Mouse (Mus musculus) liver, embryonic 14.5 days (tissue): ENCODE measurements around the gene Pate2. TPM values are rescaled to one million over a fixed set of nuclear protein-coding genes. Genes with fewer than 3 reads are reported as not detected.
A peak's percentile ranks its signal among the peaks of the same experiment; 100 is the strongest.

ENCODE experiments used
- ATAC-seq: fragments of 200-750 bp; cut with Nextera tagmentation; 2 replicates; pipeline ENCODE4 v1.8.0; 2017; ENCODE audit warnings: moderate number of reproducible peaks, mild to moderate bottlenecking, moderate library complexity; ENCODE audit not compliant: insufficient read depth
- DNase-seq, 3 experiments: peaks; one replicate each; pipeline ENCODE4 v3.0.0-alpha.2; 2012 to 2013; ENCODE audit warnings: low read depth in 3 of 3, low spot score in 3 of 3
- H3K27ac ChIP-seq: fragments of 300-500 bp; sonication (generic); 2 replicates; pipeline ENCODE4 v1.5.1; 2014; ENCODE audit warnings: moderate library complexity, mild to moderate bottlenecking, control low read depth, inconsistent platforms
- H3K27me3 ChIP-seq: fragments of 300-500 bp; sonication (generic); 2 replicates; pipeline ENCODE4 v1.6.1; 2014; ENCODE audit warnings: mild to moderate bottlenecking, low read length, moderate library complexity; ENCODE audit not compliant: control insufficient read depth, insufficient read depth
- H3K36me3 ChIP-seq: fragments of 300-500 bp; sonication (generic); replicated peaks from 2 replicates; pipeline ENCODE4 v1.6.1; 2014; ENCODE audit warnings: low read depth; ENCODE audit not compliant: control insufficient read depth, insufficient read depth
- H3K4me1 ChIP-seq, 2 experiments: fragments of 200-500 bp in 1 of 2; fragments of 300-500 bp in 1 of 2; sonication (generic) in 1 of 2; replicated peaks; 2 replicates each; pipeline ENCODE4 v1.6.1; 2012 to 2014; ENCODE audit warnings: antibody characterized with exemption in 1 of 2, inconsistent platforms in 1 of 2, low read length in 1 of 2; ENCODE audit not compliant: control insufficient read depth in 2 of 2, insufficient read depth in 2 of 2
- H3K4me2 ChIP-seq: fragments of 300-500 bp; sonication (generic); 2 replicates; pipeline ENCODE4 v1.6.1; 2014; ENCODE audit warnings: low read depth, mild to moderate bottlenecking, control low read depth, moderate library complexity
- H3K4me3 ChIP-seq, 2 experiments: fragments of 200-500 bp in 1 of 2; fragments of 300-500 bp in 1 of 2; sonication (generic) in 1 of 2; 2 replicates each; pipeline ENCODE4 v1.5.1; 2012 to 2014; ENCODE audit warnings: low read depth in 2 of 2, low read length in 2 of 2, mild to moderate bottlenecking in 2 of 2, control low read depth in 1 of 2, inconsistent platforms in 1 of 2, moderate library complexity in 1 of 2; ENCODE audit not compliant: insufficient read depth in 1 of 2
- H3K9ac ChIP-seq: fragments of 300-500 bp; sonication (generic); replicated peaks from 2 replicates; pipeline ENCODE4 v1.6.1; 2014; ENCODE audit warnings: mild to moderate bottlenecking, control low read depth, moderate library complexity
- H3K9me3 ChIP-seq: fragments of 300-500 bp; sonication (generic); 2 replicates; pipeline ENCODE4 v1.6.1; 2016; ENCODE audit warnings: low read length, mixed read lengths; ENCODE audit not compliant: control insufficient read depth
- CTCF ChIP-seq: IDR thresholded peaks from 2 replicates; pipeline ENCODE4 v1.5.1; 2016; ENCODE audit warnings: antibody characterized with exemption, low read depth, control low read depth
- EP300 ChIP-seq: IDR thresholded peaks from 2 replicates; pipeline ENCODE4 v1.6.1; 2016; ENCODE audit warnings: antibody characterized with exemption, low read depth
- WGBS: fragments of 180-500 bp; shearing (Covaris S2); extraction: QIAGEN DNeasy Blood & Tissue Kit; methylation state at CpG from one replicate; pipeline ENCODE4 v1.1.7; 2014; ENCODE audit not compliant: insufficient replicate concordance; 5-methylcytosine and 5-hydroxymethylcytosine counted together
- polyA plus RNA-seq, 2 experiments: library from polyadenylated mRNA; depleted of rRNA in 1 of 2; stranded (reverse) in 1 of 2; unstranded in 1 of 2; fragments of >200 nt; fragmentation: Nextera tagmentation in 1 of 2; extraction: Ambion mirVana in 1 of 2; gene quantifications; 2 replicates each; pipeline versions ENCODE4 v1.2.1 to v1.2.3; 2012 to 2014

Pate2 gene
- polyA plus RNA-seq, 2 experiments, result 0.09 to 0.29 TPM

- Histone ChIP-seq H3K27ac (no peak overlapping the region), H3K9me3 (no peaks in the 10 kb centered on the region), H3K27me3 (no peaks in the 10 kb centered on the region), H3K4me1 (peaks cover 0 to 4% of the 10 kb centered on the region in 2 experiments; a peak in 2 of 4 replicates), H3K4me3 (no peak overlapping the region), H3K36me3 (no peaks in the 10 kb centered on the region), H3K4me2 (no peak overlapping the region), H3K9ac (no peak overlapping the region)
- WGBS, result 42% methylated on average over 6 of the region's 6 CpGs
- no peak for DNase-seq
- no peak for ATAC-seq
- TF ChIP-seq CTCF (no peak), EP300 (no peak)
Observed at GRCm38 (mm10) chr9:35541941-35542340, 28.1 kb upstream of the Pate2 start.

DNA sequence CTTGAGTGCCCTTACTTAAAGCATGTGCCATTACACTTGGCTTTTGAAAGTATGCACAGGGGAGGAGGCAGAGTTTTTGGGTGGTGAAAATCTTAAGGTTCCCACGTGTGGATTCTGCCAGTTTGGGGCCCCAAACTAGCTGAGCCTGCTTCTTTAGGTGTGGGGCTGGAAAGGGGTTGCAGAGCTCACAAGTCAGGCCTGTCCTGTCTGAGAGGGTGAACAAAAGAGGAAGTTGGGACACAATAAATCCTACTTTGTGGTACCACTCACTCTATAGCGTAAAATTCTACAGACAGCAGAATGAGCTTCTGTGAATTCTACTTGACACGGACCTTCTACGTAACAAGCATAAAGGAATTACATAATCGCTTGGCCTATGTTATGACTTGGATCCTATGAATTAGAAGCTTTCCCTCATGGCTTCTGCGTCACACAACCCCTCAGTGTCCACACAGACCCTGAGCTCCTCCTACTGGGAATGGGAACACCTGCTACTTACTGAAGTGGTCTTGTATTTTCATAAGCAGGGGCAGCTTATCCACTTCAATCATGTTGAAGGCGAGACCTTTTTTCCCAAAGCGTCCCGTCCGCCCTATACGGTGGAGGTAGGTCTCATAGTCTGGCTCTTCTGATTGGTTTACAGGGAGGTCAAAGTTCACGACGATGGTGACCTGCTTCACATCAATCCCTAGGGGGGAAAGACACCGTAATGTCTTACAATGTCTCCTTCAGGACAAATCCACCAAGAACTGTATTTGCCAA is 26.8 kb upstream of the Pate2 start:
- H3K4me2 ChIP-seq, result no peak overlapping the region
- TF ChIP-seq EP300, result no peak
- TF ChIP-seq CTCF, result no peak
- no peak for ATAC-seq
- H3K9me3 ChIP-seq, result no peaks in the 10 kb centered on the region
- no peak for DNase-seq
- no peaks in the 10 kb centered on the region for H3K27me3 ChIP-seq
- WGBS, result 59% methylated on average over 14 of the region's 14 CpGs
- no peak overlapping the region for H3K27ac ChIP-seq
- no peak overlapping the region for H3K4me3 ChIP-seq
- no peak overlapping the region for H3K9ac ChIP-seq
- H3K36me3 ChIP-seq, result no peaks in the 10 kb centered on the region
- peaks cover 0 to 6% of the 10 kb centered on the region in 2 experiments; a peak in 2 of 4 replicates for H3K4me1 ChIP-seq

GRCm38 (mm10) chr9:35544666-35545065 is 25.4 kb upstream of the Pate2 start:
- 68% methylated on average over 2 of the region's 2 CpGs for WGBS
- DNase-seq, result no peak
- Histone ChIP-seq H3K4me3 (no peak overlapping the region), H3K9me3 (no peaks in the 10 kb centered on the region), H3K27ac (no peak overlapping the region), H3K4me1 (peaks cover 0 to 6% of the 10 kb centered on the region in 2 experiments; a peak in 2 of 4 replicates), H3K9ac (no peak overlapping the region), H3K27me3 (no peaks in the 10 kb centered on the region), H3K4me2 (no peak overlapping the region), H3K36me3 (no peaks in the 10 kb centered on the region)
- ATAC-seq, result no peak
- TF ChIP-seq EP300, result no peak
- TF ChIP-seq CTCF, result no peak

- Histone ChIP-seq H3K27ac (no peak overlapping the region), H3K9me3 (no peaks in the 10 kb centered on the region), H3K9ac (no peak overlapping the region), H3K4me3 (no peak overlapping the region), H3K27me3 (no peaks in the 10 kb centered on the region), H3K4me2 (no peak overlapping the region), H3K4me1 (peaks cover 0 to 6% of the 10 kb centered on the region in 2 experiments; a peak in 2 of 4 replicates), H3K36me3 (no peaks in the 10 kb centered on the region)
- ATAC-seq (no peak), DNase-seq (no peak)
- WGBS, result 60% methylated on average over 12 of the region's 12 CpGs
- TF ChIP-seq CTCF (peak; percentile 41), EP300 (no peak)
Observed at GRCm38 (mm10) chr9:35545704-35546103, 24.4 kb upstream of the Pate2 start.

- Histone ChIP-seq H3K9me3 (no peaks in the 10 kb centered on the region), H3K4me1 (peaks cover 0 to 6% of the 10 kb centered on the region in 2 experiments; a peak in 2 of 4 replicates), H3K9ac (no peak overlapping the region), H3K27ac (no peak overlapping the region), H3K4me3 (no peak overlapping the region), H3K4me2 (no peak overlapping the region), H3K27me3 (no peaks in the 10 kb centered on the region), H3K36me3 (no peaks in the 10 kb centered on the region)
- 12% methylated on average over 9 of the region's 9 CpGs for WGBS
- DNase-seq (no peak), ATAC-seq (no peak)
- TF ChIP-seq CTCF (no peak), EP300 (no peak)
Observed at GRCm38 (mm10) chr9:35546745-35547144, 23.3 kb upstream of the Pate2 start.
